Mouse (Mus musculus) erythroblast, embryonic 14.5 days (primary cell): ENCODE data around the gene Ubp1.

Experiments used
- GATA1 ChIP-seq: IDR thresholded peaks from 2 replicates; pipeline ENCODE4 v1.6.1; 2012; ENCODE audit warnings: low read length, inconsistent platforms, mixed read lengths
- TAL1 ChIP-seq: IDR thresholded peaks from 3 replicates; pipeline ENCODE4 v1.6.1; 2012; ENCODE audit warnings: low read length, inconsistent platforms, mixed read lengths

DNA sequence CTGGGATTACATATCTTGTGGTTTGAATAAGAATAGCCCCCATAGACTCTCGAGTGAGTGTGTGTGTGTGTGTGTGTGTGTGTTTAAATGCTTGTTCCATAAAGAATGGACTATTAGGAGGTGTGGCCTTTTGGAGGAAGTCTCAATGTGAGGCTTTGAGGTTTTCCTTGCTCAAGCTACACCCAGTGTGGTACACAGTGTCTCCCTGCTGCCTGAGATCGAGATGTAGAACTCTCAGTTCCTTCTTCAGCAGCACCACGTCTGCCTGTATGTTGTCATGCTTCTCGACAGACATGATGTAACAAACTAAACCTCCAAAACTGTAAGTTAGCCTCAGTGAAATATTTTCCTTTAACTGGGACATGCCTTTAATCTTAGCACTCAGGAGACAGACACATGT lies 2.1 kb upstream of the Ubp1 start:
- TF ChIP-seq GATA1 (no peak), TAL1 (no peak)
